Mouse (Mus musculus) lung, embryonic 16.5 days (tissue): Measurements from ENCODE around the gene Bbx. TPM values are rescaled to one million over a fixed set of nuclear protein-coding genes. Genes with fewer than 3 reads are reported as not detected.
A peak's percentile ranks its signal among the peaks of the same experiment; 100 is the strongest.

ENCODE experiments used
- ATAC-seq: fragments of 200-750 bp; cut with Nextera tagmentation; 2 replicates; pipeline ENCODE4 v1.8.0; 2017; ENCODE audit warnings: low read depth, mild to moderate bottlenecking, moderate library complexity
- H3K27ac ChIP-seq: fragments of 300-500 bp; sonication (generic); 2 replicates; pipeline ENCODE4 v1.5.1; 2014; ENCODE audit warnings: mild to moderate bottlenecking, control low read depth, low read length
- H3K27me3 ChIP-seq: fragments of 300-500 bp; sonication (generic); 2 replicates; pipeline ENCODE4 v1.6.1; 2014; ENCODE audit warnings: low read depth, low read length, mixed read lengths; ENCODE audit not compliant: control insufficient read depth, insufficient read depth
- H3K36me3 ChIP-seq: fragments of 300-500 bp; sonication (generic); 2 replicates; pipeline ENCODE4 v1.6.1; 2014; ENCODE audit warnings: low read length; ENCODE audit not compliant: control insufficient read depth, insufficient read depth
- H3K4me1 ChIP-seq: fragments of 300-500 bp; sonication (generic); replicated peaks from 2 replicates; pipeline ENCODE4 v1.6.1; 2014; ENCODE audit warnings: low read length, mixed read lengths; ENCODE audit not compliant: control insufficient read depth, insufficient read depth
- H3K4me2 ChIP-seq: fragments of 300-500 bp; sonication (generic); 2 replicates; pipeline ENCODE4 v1.6.1; 2014; ENCODE audit warnings: low read depth, low read length, control low read depth
- H3K4me3 ChIP-seq: fragments of 300-500 bp; sonication (generic); 2 replicates; pipeline ENCODE4 v1.5.1; 2014; ENCODE audit warnings: mild to moderate bottlenecking, low read length, control low read depth
- H3K9ac ChIP-seq: fragments of 300-500 bp; sonication (generic); 2 replicates; pipeline ENCODE4 v1.6.1; 2014; ENCODE audit warnings: low read length, control low read depth
- H3K9me3 ChIP-seq: fragments of 300-500 bp; sonication (generic); 2 replicates; pipeline ENCODE4 v1.6.1; 2016; ENCODE audit warnings: low read length; ENCODE audit not compliant: control insufficient read depth
- WGBS: fragments of 180-500 bp; shearing (Covaris S2); extraction: QIAGEN DNeasy Blood & Tissue Kit; methylation state at CpG from one replicate; pipeline ENCODE4 v1.1.7; 2014; 5-methylcytosine and 5-hydroxymethylcytosine counted together
- polyA plus RNA-seq: library from polyadenylated mRNA; unstranded; fragments of >200 nt; fragmentation: Nextera tagmentation; extraction: Ambion mirVana; gene quantifications from 2 replicates; pipeline ENCODE4 v1.2.1, GENCODE M21; 2015

The Bbx gene
- polyA plus RNA-seq, 1 experiment from 2014 or later: 43.1 TPM

DNA sequence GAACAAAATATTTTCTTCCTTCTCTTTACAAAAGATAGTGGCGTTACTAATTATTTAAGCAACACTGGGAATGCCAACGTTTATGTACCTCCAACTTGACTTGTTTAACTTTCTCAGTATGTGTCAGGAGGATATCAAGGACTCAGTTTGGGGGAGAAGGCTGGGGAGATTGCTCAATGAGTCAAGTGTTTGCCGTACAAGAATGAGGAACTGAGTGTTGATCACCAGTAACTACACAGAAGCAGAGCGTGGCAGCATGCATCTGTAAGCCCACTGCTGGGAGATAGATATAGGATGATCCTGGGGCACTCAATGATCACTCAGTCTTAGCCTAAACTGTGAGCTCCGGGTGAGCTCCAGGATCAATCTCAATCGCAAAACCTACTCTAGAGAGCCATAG is 12.8 kb upstream of the Bbx start:
- no peaks in the 10 kb centered on the region for H3K9me3 ChIP-seq
- H3K4me1 ChIP-seq: no peaks in the 10 kb centered on the region
- H3K9ac ChIP-seq: no peak overlapping the region
- H3K4me2 ChIP-seq: no peak overlapping the region
- no peaks in the 10 kb centered on the region for H3K27me3 ChIP-seq
- WGBS: 59% methylated on average over 6 of the region's 6 CpGs
- H3K4me3 ChIP-seq: no peak overlapping the region
- H3K36me3 ChIP-seq: no peaks in the 10 kb centered on the region
- no peak for ATAC-seq
- H3K27ac ChIP-seq: no peak overlapping the region

DNA sequence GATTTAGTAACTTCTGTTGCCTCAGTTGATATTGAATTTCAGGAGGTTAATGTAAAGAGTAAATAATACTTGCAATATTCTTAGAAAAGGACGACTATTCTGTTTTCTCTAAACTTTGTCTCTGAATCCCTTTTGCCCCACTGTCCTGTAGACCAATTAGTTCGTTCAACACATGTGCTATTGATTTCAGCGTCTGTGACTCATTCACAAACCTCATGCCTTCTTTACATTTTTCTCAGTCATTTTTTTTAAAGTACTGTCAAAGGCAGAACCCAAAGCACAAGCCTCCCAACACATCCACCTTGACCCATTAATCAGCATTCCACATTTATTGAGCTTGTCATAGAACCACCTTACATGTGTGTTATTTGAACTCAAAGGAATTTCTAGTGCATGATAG is 6.6 kb upstream of the Bbx start:
- WGBS: 70% methylated on average over 3 of the region's 3 CpGs
- H3K4me2 ChIP-seq: no peak overlapping the region
- no peak overlapping the region for H3K4me3 ChIP-seq
- no peak for ATAC-seq
- no peaks in the 10 kb centered on the region for H3K27me3 ChIP-seq
- no peak overlapping the region for H3K9ac ChIP-seq
- H3K4me1 ChIP-seq: no peaks in the 10 kb centered on the region
- no peaks in the 10 kb centered on the region for H3K9me3 ChIP-seq
- H3K27ac ChIP-seq: no peak overlapping the region
- H3K36me3 ChIP-seq: no peaks in the 10 kb centered on the region

DNA sequence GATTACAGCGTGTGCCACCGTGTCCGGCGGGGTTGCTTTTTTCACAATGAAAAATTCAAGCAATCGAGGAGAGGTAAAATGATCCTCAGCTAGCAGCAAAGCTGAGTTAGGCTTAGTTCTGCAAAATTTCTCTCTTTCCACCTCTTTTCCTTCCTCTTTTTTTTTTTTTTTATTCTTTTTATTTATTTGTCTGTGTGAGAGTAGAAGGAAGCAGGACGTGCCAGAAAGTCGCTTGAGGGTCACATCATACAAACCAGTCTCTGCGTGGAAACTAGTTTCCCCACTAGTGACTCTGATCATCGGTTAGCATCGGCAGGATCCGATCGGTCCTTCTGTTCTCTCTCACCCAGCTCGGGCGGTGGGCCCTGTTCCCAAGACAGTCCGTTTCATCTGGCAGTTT is 5.6 kb upstream of the Bbx start:
- Histone ChIP-seq H3K36me3 (no peaks in the 10 kb centered on the region), H3K4me1 (peaks cover 2% of the 10 kb centered on the region), H3K27ac (no peak overlapping the region), H3K9me3 (no peaks in the 10 kb centered on the region), H3K27me3 (no peaks in the 10 kb centered on the region), H3K9ac (no peak overlapping the region), H3K4me3 (no peak overlapping the region), H3K4me2 (no peak overlapping the region)
- WGBS: 78% methylated on average over 15 of the region's 15 CpGs
- ATAC-seq: no peak

DNA sequence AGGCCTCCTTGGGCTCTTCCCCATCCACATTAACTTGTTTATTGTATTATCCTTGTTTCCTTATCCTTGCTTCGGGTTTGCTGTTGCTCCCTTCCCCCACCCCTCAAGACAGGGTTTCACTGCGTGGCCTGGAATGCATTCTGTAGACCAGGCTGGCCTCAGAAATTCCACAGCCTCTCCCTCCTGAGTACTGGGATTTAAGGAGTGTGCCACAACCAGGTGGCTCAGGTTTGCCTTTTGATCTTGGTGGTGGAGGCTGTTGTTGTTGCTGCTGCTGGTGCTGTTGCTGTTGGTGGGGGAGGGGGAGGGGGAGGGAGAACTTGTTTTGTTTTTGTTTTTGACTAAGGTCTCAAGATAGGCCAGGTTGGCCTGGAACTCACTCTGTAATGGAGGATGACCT is 5.1 kb upstream of the Bbx start:
- Histone ChIP-seq H3K9ac (no peak overlapping the region), H3K27me3 (no peaks in the 10 kb centered on the region), H3K4me2 (no peak overlapping the region), H3K4me1 (peaks cover 5% of the 10 kb centered on the region), H3K9me3 (no peaks in the 10 kb centered on the region), H3K4me3 (no peak overlapping the region), H3K27ac (no peak overlapping the region), H3K36me3 (no peaks in the 10 kb centered on the region)
- no peak for ATAC-seq
- WGBS: 34% methylated on average over 2 of the region's 2 CpGs

DNA sequence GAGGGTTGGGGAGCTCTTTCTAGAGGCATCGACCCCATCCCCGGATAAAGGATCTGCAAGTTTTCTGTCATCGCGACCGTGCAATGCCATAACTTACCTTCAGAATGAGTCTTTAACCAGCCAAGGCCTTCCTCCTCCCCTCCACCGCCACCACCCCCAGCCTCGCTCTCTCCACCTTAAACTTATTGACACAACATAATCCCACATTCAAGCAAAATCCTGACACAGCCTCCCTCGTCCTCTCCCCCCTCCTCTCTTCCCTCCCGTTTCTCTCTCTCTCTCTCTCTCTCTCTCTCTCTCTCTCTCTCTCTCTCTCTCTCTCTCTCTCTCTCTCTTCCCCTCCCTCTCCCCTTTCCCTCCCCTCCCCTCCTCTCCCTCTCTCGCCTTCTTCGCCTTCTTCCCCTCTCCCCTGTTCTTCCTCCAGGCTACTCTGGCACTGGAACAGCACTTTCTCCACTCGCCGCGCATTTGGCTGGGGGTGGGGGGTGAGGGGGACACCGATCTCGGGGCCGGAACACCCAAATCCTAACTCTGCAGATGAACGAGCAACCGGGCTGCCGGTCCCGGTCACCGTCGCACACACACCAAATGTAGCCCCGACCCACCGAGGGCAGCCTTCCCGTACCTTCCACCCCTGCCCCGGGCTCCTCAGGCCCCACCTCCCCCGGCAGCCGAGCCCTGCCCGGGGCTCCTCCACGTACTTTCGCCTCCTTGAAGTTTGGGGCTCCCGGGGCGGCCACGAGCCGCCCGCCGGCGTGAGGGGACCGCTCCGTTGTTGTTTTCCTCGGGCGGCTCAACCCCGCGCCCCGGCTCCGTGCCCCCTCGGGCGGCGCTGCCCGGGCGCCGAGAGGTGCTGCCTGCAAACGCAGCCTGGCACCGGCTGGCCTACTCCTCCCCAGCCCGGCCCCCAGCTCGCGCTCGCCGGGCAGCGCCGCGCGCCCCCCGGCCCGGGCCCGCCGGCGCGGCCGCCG is 894 bp downstream of the Bbx start:
- under 1% methylated on average over 50 of the region's 72 CpGs for WGBS
- H3K27me3 ChIP-seq: no peaks in the 10 kb centered on the region
- peak overlapping the region; percentile 98 for H3K4me2 ChIP-seq
- H3K9ac ChIP-seq: peak overlapping the region; percentile 96
- peak overlapping the region; percentile 99 for H3K27ac ChIP-seq
- peak overlapping the region; percentile 95 for H3K4me3 ChIP-seq
- ATAC-seq: peak; percentile 68
- H3K4me1 ChIP-seq: peaks cover 8% of the 10 kb centered on the region
- no peaks in the 10 kb centered on the region for H3K9me3 ChIP-seq
- no peaks in the 10 kb centered on the region for H3K36me3 ChIP-seq

DNA sequence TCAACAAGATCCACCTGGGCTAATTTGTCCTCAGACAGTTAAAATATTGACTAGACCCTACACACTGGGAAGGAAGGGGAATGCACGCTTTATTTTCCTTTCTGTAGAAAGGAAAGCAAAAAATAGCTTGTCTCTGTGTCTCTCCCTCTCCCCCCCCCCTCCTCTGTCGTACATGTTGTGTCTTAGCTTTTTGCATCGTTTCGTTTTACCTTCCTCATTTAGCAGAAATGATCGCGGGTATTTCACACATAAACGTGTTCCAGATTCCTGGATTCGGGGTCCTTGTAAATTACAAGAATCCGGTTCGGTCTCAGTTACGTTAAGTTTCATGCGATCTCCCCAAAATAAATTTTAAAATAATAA is 1.7 kb downstream of the Bbx start:
- ATAC-seq: no peak
- H3K27ac ChIP-seq: no peak overlapping the region
- WGBS: under 1% methylated on average over 12 of the region's 12 CpGs

DNA sequence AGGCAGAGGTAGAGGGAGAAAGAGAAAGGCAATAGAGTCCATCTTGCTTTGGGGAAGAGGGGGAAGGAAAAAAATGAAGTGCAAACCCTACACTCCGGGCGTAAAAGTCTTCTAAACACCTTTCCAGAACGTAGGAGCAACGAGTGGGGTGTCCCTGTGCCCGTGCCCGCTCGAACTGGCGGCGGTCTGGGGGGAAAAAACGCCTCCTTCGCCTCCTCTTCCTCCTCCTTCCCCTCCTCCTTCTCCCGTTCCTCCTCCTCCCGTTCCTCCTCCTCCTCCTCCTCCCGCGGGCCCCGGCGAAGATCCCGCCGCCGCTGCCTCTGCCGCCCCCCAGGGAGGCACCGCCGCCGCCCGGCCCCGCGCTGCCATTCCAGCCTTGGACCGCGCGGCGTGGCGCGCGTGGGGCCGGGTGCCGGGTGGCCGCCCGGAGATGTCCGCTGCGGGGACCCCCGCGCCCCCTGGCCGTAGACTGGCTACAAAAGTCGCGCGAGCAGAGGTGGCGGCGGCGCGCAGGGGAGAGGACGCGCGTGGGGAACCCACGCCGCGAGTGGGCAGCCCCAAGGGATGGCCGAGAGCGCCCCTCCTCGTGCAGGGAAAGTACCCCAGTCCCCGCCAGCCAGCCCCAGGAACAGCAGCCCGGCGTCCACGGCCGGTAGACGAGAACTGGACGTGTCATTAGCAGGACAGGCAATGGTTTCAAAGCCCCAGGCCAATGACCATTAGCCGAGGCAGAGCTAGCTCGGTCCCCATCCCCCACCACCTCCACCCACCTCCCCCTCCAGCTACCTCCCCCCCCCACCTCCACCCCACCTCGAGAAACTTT is 2.3 kb downstream of the Bbx start:
- H3K4me3 ChIP-seq: peak overlapping the region; percentile 95
- peak overlapping the region; percentile 96 for H3K9ac ChIP-seq
- no peaks in the 10 kb centered on the region for H3K36me3 ChIP-seq
- 0 out of 2 replicates have a peak, but pooled peaks have one; percentile 13 for ATAC-seq
- peaks cover 8% of the 10 kb centered on the region for H3K4me1 ChIP-seq
- no peaks in the 10 kb centered on the region for H3K27me3 ChIP-seq
- under 1% methylated on average over 58 of the region's 69 CpGs for WGBS
- no peak overlapping the region; the same call in 1 of the 2 replicates for H3K27ac ChIP-seq
- H3K9me3 ChIP-seq: no peaks in the 10 kb centered on the region
- peak overlapping the region; percentile 98 for H3K4me2 ChIP-seq

More for the DNA sequence above, 1.7 kb downstream of the Bbx start:
- H3K9me3 ChIP-seq: no peaks in the 10 kb centered on the region
- H3K4me3 ChIP-seq: peak overlapping the region; percentile 95
- H3K4me1 ChIP-seq: peaks cover 8% of the 10 kb centered on the region
- H3K27me3 ChIP-seq: no peaks in the 10 kb centered on the region
- no peaks in the 10 kb centered on the region for H3K36me3 ChIP-seq
- peak overlapping the region; percentile 98 for H3K4me2 ChIP-seq
- peak overlapping the region; percentile 96 for H3K9ac ChIP-seq

DNA sequence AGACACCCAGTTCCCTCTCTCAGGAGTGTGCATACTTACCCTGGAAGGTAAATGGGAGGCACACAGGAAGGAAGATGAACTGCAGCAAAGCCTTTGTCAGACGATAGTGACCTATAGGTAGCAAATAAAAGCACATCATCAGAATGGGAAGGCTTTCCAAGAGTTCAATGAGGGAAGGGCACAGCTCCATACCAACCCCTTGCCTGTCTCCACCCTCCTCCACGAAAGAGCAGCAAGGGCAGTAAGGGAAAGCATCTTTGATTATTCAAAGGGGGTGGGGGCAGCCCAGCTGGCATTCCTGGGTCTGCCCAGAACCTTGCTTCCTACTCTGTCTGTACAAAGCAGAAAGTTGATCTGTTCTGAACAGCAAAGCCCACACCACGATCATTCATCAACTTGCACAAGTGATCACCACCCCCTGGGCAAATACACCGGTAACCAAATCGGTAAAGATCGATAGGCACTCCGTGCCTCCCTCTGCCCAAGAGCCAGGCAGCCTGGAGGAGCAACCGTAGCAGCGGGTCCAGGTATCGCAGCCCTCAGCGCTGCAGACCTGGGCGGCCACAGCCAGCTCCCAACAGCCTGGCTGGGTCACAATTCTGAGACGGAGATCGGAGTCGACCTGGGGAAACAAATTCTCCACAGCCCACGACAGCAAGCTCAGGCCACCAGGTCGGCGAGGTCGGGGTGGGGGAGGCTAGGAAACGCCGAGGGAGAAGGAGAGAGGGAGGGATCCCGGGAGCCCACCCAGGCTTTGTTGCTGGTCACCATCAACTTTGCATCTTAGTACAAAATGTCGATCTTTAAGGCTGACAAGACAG is 3.1 kb downstream of the Bbx start:
- no peak for ATAC-seq
- Histone ChIP-seq H3K4me3 (peak overlapping the region; percentile 95), H3K27me3 (no peaks in the 10 kb centered on the region), H3K9me3 (no peaks in the 10 kb centered on the region), H3K9ac (peak overlapping the region; percentile 96), H3K27ac (no peak overlapping the region), H3K4me2 (peak overlapping the region; percentile 98), H3K36me3 (no peaks in the 10 kb centered on the region), H3K4me1 (peaks cover 8% of the 10 kb centered on the region)
- 5% methylated on average over 23 of the region's 23 CpGs for WGBS
